Mouse (Mus musculus) heart, postnatal 0 days (tissue): ENCODE data around the gene Wfikkn2.

Experiments used
- CTCF ChIP-seq: IDR thresholded peaks from 2 replicates; pipeline ENCODE4 v1.5.1; 2016; ENCODE audit warnings: antibody characterized with exemption, control low read depth, low read depth
- EP300 ChIP-seq: IDR thresholded peaks from 2 replicates; pipeline ENCODE4 v1.6.1; 2016; ENCODE audit warnings: antibody characterized with exemption, low read depth

DNA sequence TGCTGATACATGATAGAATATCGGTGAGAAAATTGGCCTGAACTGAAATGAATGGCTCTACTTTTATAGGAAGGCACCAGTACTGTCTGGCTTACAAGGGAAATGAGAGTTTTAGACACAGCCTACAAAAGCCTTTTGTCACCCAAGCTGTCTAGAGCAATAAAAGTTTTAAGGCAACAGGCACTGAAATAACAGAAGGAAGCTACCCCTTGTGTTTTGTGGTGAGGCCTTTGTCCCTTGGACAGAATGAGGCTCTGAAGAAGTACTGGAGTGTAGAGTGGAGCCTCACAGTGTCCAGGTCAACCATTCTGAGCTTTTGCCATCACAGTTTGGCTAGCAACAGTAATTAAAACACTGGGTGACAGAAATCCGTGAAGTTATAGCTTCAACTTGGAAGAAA lies 29.6 kb downstream of the Wfikkn2 start:
- no peak for TF ChIP-seq EP300
- TF ChIP-seq CTCF: no peak
